Mouse (Mus musculus) liver, postnatal 0 days (tissue): Measurements from ENCODE around the gene Rpia. TPM values are rescaled to one million over a fixed set of nuclear protein-coding genes. Genes with fewer than 3 reads are reported as not detected.

Experiments
- ATAC-seq: fragments of 200-750 bp; cut with Nextera tagmentation; 2 replicates; pipeline ENCODE4 v1.8.0; 2017; ENCODE audit warnings: mild to moderate bottlenecking, moderate library complexity
- DNase-seq: peaks from one replicate; pipeline ENCODE4 v3.0.0-alpha.2; 2016
- H3K27ac ChIP-seq: fragments of 300-500 bp; sonication (generic); 2 replicates; pipeline ENCODE4 v1.5.1; 2014; ENCODE audit warnings: antibody characterized with exemption, moderate library complexity, mild to moderate bottlenecking, low read depth
- H3K27me3 ChIP-seq: fragments of 300-500 bp; sonication (generic); 2 replicates; pipeline ENCODE4 v1.6.1; 2014; ENCODE audit warnings: low read length, control low read depth, mixed read lengths; ENCODE audit not compliant: insufficient read depth
- H3K36me3 ChIP-seq: fragments of 300-500 bp; sonication (generic); replicated peaks from 2 replicates; pipeline ENCODE4 v1.6.1; 2014; ENCODE audit warnings: mild to moderate bottlenecking, control low read depth, low read length, moderate library complexity, mixed read lengths; ENCODE audit not compliant: insufficient read depth
- H3K4me1 ChIP-seq: fragments of 300-500 bp; sonication (generic); 2 replicates; pipeline ENCODE4 v1.6.1; 2014; ENCODE audit warnings: antibody characterized with exemption, mild to moderate bottlenecking, control low read depth; ENCODE audit not compliant: insufficient read depth
- H3K4me2 ChIP-seq: fragments of 300-500 bp; sonication (generic); 2 replicates; pipeline ENCODE4 v1.6.1; 2014; ENCODE audit warnings: low read depth, mild to moderate bottlenecking, low read length, moderate library complexity, mixed read lengths
- H3K4me3 ChIP-seq: fragments of 300-500 bp; sonication (generic); 2 replicates; pipeline ENCODE4 v1.5.1; 2014; ENCODE audit warnings: low read depth, low read length
- H3K9ac ChIP-seq: fragments of 300-500 bp; sonication (generic); replicated peaks from 2 replicates; pipeline ENCODE4 v1.6.1; 2014; ENCODE audit warnings: mild to moderate bottlenecking, moderate library complexity
- H3K9me3 ChIP-seq: fragments of 300-500 bp; sonication (generic); 2 replicates; pipeline ENCODE4 v1.6.1; 2016; ENCODE audit warnings: mild to moderate bottlenecking, control low read depth, low read length, mixed read lengths
- CTCF ChIP-seq: sonication (generic); IDR thresholded peaks from 2 replicates; pipeline ENCODE4 v1.5.1; 2016; ENCODE audit warnings: antibody characterized with exemption, low read depth
- EP300 ChIP-seq: IDR thresholded peaks from 2 replicates; pipeline ENCODE4 v1.6.1; 2016; ENCODE audit warnings: antibody characterized with exemption, low read depth, mild to moderate bottlenecking
- WGBS: fragments of 180-500 bp; shearing (Covaris S2); extraction: QIAGEN DNeasy Blood & Tissue Kit; methylation state at CpG from one replicate; pipeline ENCODE4 v1.1.7; 2014; ENCODE audit not compliant: insufficient replicate concordance; 5-methylcytosine and 5-hydroxymethylcytosine counted together
- polyA plus RNA-seq: library from polyadenylated mRNA; unstranded; fragments of >200 nt; fragmentation: Nextera tagmentation; extraction: Ambion mirVana; gene quantifications from 2 replicates; pipeline ENCODE4 v1.2.1, GENCODE M21; 2015

Rpia gene
- polyA plus RNA-seq, 1 experiment from 2014 or later: 1.9 TPM

GRCm38 (mm10) chr6:70749750-70750149 is 42.3 kb downstream of the Rpia start:
- no peak for ATAC-seq
- Histone ChIP-seq H3K27ac (no peak overlapping the region), H3K9ac (no peak overlapping the region), H3K4me1 (no peaks in the 10 kb centered on the region), H3K9me3 (no peaks in the 10 kb centered on the region), H3K36me3 (no peaks in the 10 kb centered on the region), H3K4me3 (no peak overlapping the region), H3K4me2 (no peak overlapping the region), H3K27me3 (no peaks in the 10 kb centered on the region)
- TF ChIP-seq EP300: no peak
- no peak for TF ChIP-seq CTCF
- no peak for DNase-seq
- 70% methylated on average over 1 of the region's 1 CpGs for WGBS

DNA sequence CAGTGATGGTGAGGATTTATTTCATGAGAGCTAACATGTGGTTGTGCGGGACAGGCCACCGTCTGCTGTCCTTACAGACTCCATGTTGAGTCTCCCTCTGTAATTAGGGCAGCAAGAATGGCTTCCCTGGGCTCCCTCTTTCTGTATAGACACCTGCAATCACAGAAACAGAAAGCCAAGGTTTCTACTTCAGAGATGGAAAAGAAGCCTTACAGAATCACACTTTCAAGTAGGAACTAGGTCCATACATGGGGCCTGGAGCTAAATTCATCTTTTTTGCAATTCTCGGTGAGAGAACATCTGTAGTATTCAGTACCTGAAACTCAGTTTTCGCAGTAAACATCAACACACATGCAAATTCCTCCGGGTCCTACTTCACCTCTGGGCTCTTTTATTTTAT is 44.3 kb downstream of the Rpia start:
- TF ChIP-seq EP300 (no peak), CTCF (no peak)
- H3K9ac ChIP-seq: no peak overlapping the region

DNA sequence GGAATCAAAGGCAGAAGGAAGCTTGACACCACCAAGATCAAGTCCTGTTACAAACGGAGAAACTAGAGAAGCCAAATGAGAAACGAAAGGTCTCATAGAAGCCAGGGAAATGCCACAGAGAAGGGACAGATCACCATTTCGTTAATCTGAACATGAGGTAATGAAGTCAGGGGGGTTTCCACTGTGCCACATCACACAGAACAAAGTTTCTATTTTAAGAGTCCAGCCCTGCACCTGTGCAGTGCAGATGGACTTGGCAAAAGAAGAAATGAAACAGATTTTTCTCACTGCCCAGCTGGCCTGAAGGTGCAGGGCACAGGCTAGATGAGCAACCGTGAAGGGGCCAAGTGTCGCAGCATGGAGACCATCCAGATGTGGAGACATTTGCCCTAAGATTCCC is 48.1 kb downstream of the Rpia start:
- Histone ChIP-seq H3K27me3 (no peaks in the 10 kb centered on the region), H3K9ac (no peak overlapping the region), H3K36me3 (no peaks in the 10 kb centered on the region), H3K9me3 (no peaks in the 10 kb centered on the region), H3K27ac (no peak overlapping the region), H3K4me3 (no peak overlapping the region), H3K4me1 (no peaks in the 10 kb centered on the region), H3K4me2 (no peak overlapping the region)
- ATAC-seq (peak; percentile 29; the same call in 1 of the 2 replicates), DNase-seq (no peak)
- WGBS: 75% methylated on average over 5 of the region's 5 CpGs
- TF ChIP-seq EP300: no peak
- no peak for TF ChIP-seq CTCF

More for the DNA sequence above, 44.3 kb downstream of the Rpia start:
- H3K36me3 ChIP-seq: no peaks in the 10 kb centered on the region
- H3K4me1 ChIP-seq: no peaks in the 10 kb centered on the region
- H3K27me3 ChIP-seq: no peaks in the 10 kb centered on the region
- DNase-seq (no peak), ATAC-seq (no peak)
- no peak overlapping the region for H3K4me3 ChIP-seq
- no peak overlapping the region for H3K4me2 ChIP-seq
- H3K27ac ChIP-seq: no peak overlapping the region
- H3K9me3 ChIP-seq: no peaks in the 10 kb centered on the region
- 92% methylated on average over 5 of the region's 5 CpGs for WGBS

- H3K27me3 ChIP-seq: no peaks in the 10 kb centered on the region
- H3K4me3 ChIP-seq: no peak overlapping the region
- no peak overlapping the region for H3K4me2 ChIP-seq
- H3K9me3 ChIP-seq: no peaks in the 10 kb centered on the region
- no peaks in the 10 kb centered on the region for H3K36me3 ChIP-seq
- no peak overlapping the region for H3K27ac ChIP-seq
- 89% methylated on average over 4 of the region's 4 CpGs for WGBS
- no peak for DNase-seq
- no peak overlapping the region for H3K9ac ChIP-seq
- ATAC-seq: no peak
- TF ChIP-seq CTCF: no peak
- no peak for TF ChIP-seq EP300
- no peaks in the 10 kb centered on the region for H3K4me1 ChIP-seq
Observed at GRCm38 (mm10) chr6:70742833-70743232, 49.2 kb downstream of the Rpia start.

DNA sequence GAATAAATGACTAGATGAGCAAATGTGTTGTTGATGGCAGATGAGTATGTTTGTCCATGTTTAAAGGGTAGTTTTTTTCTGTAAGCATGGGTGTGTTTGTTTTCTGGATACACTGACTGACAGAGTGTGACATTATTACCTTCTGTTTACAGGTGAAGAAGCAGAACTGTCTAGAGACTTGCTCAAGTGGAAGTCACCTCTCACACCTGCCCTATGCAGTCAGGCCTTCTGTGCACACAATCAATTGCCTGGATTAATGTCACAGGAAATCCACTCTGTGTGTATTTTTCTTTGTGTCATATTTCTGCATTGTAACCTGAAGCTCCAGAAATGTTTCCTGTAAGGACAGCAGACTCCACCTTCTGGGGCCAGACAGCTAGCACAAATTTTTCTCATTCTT is 51.5 kb downstream of the Rpia start:
- H3K27ac ChIP-seq: no peak overlapping the region
- H3K4me1 ChIP-seq: no peaks in the 10 kb centered on the region
- H3K4me3 ChIP-seq: no peak overlapping the region
- H3K27me3 ChIP-seq: no peaks in the 10 kb centered on the region
- H3K9ac ChIP-seq: no peak overlapping the region
- ATAC-seq (no peak), DNase-seq (no peak)
- H3K4me2 ChIP-seq: no peak overlapping the region
- no peaks in the 10 kb centered on the region for H3K36me3 ChIP-seq
- H3K9me3 ChIP-seq: no peaks in the 10 kb centered on the region
- TF ChIP-seq EP300 (no peak), CTCF (no peak)

DNA sequence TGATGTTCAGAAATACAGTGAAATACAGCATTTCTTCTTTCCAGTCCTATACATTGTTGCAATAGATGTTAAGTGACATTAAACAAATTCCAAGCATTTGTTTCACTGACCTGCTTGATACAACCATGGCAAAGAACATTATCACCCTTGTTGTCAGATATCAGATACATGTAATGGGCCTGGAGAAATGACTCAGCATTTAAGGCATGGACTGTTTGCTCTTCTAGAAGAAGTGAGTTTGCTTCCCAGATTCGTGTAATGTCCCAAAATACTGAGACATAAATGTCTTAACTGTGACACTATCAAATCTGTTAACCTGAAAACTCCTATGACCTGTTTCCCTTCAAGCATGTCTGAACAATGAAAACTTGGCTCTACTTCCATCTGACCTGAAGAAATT is 52.6 kb downstream of the Rpia start:
- TF ChIP-seq EP300: no peak
- TF ChIP-seq CTCF: no peak
- peaks cover 2% of the 10 kb centered on the region; the same call in 1 of the 2 replicates for H3K4me1 ChIP-seq
- no peaks in the 10 kb centered on the region for H3K27me3 ChIP-seq
- no peaks in the 10 kb centered on the region for H3K9me3 ChIP-seq
- no peak overlapping the region for H3K9ac ChIP-seq
- H3K27ac ChIP-seq: no peak overlapping the region
- 50% methylated on average over 1 of the region's 1 CpGs for WGBS
- no peaks in the 10 kb centered on the region for H3K36me3 ChIP-seq
- no peak for DNase-seq
- H3K4me2 ChIP-seq: no peak overlapping the region
- H3K4me3 ChIP-seq: no peak overlapping the region
- ATAC-seq: no peak

DNA sequence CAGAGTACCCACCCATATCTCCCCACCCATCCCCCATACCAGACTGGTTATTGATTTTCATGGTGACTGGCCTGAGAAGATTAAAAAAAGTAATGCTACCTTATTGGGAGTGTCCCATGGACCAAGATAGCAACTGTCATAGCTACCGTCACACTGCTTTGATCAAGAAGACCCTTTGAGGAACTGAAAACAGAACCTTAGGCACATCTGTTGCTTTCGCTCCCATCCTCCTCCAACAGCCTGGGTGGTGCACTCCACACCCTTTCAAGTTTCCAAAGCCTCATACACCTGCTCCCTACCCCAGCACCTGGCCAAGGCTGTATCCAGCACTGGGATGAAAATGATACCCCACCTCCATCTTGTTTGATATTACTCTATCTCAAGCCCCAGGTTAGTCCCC is 56.5 kb downstream of the Rpia start:
- H3K36me3 ChIP-seq: no peaks in the 10 kb centered on the region
- H3K27ac ChIP-seq: no peak overlapping the region
- 58% methylated on average over 2 of the region's 2 CpGs for WGBS
- no peaks in the 10 kb centered on the region for H3K9me3 ChIP-seq
- DNase-seq (no peak), ATAC-seq (peak; percentile 50)
- TF ChIP-seq EP300 (no peak; the same call in 1 of the 2 replicates), CTCF (no peak)
- H3K4me2 ChIP-seq: no peak overlapping the region
- H3K27me3 ChIP-seq: no peaks in the 10 kb centered on the region
- H3K4me3 ChIP-seq: no peak overlapping the region
- H3K4me1 ChIP-seq: peaks cover 2% of the 10 kb centered on the region; the same call in 1 of the 2 replicates
- H3K9ac ChIP-seq: no peak overlapping the region
